Mouse (Mus musculus) liver, embryonic 13.5 days (tissue): ENCODE data around the gene Irx5. TPM values are rescaled to one million over a fixed set of nuclear protein-coding genes. Genes with fewer than 3 reads are reported as not detected.
A peak's percentile ranks its signal among the peaks of the same experiment; 100 is the strongest.

ENCODE experiments used
- ATAC-seq: fragments of 200-750 bp; cut with Nextera tagmentation; 2 replicates; pipeline ENCODE4 v1.8.0; 2017; ENCODE audit warnings: low read depth, mild to moderate bottlenecking, moderate number of reproducible peaks, moderate library complexity
- DNase-seq: peaks from one replicate; pipeline ENCODE4 v3.0.0; 2022
- H3K27ac ChIP-seq: fragments of 300-500 bp; sonication (generic); 2 replicates; pipeline ENCODE4 v1.5.1; 2015; ENCODE audit warnings: moderate library complexity, mild to moderate bottlenecking, inconsistent platforms
- H3K27me3 ChIP-seq: fragments of 300-500 bp; sonication (generic); 2 replicates; pipeline ENCODE4 v1.6.1; 2015; ENCODE audit warnings: mild to moderate bottlenecking, inconsistent platforms
- H3K36me3 ChIP-seq: fragments of 300-500 bp; sonication (generic); 2 replicates; pipeline ENCODE4 v1.6.1; 2015; ENCODE audit warnings: mild to moderate bottlenecking, inconsistent platforms
- H3K4me1 ChIP-seq: fragments of 300-500 bp; sonication (generic); replicated peaks from 2 replicates; pipeline ENCODE4 v1.6.1; 2015; ENCODE audit warnings: inconsistent platforms
- H3K4me2 ChIP-seq: fragments of 300-500 bp; sonication (generic); 2 replicates; pipeline ENCODE4 v1.6.1; 2015; ENCODE audit warnings: inconsistent platforms, mild to moderate bottlenecking, moderate library complexity
- H3K4me3 ChIP-seq: fragments of 300-500 bp; sonication (generic); replicated peaks from 2 replicates; pipeline ENCODE4 v1.5.1; 2015; ENCODE audit warnings: mild to moderate bottlenecking, inconsistent platforms
- H3K9ac ChIP-seq: fragments of 300-500 bp; sonication (generic); 2 replicates; pipeline ENCODE4 v1.6.1; 2015; ENCODE audit warnings: mild to moderate bottlenecking, inconsistent platforms
- H3K9me3 ChIP-seq: fragments of 300-500 bp; sonication (generic); replicated peaks from 2 replicates; pipeline ENCODE4 v1.6.1; 2016; ENCODE audit warnings: inconsistent platforms
- WGBS: fragments of 180-500 bp; shearing (Covaris S2); methylation state at CpG from one replicate; pipeline ENCODE4 v1.1.7; 2015; ENCODE audit not compliant: insufficient replicate concordance; 5-methylcytosine and 5-hydroxymethylcytosine counted together
- polyA plus RNA-seq: library from polyadenylated mRNA; unstranded; fragments of >200 nt; fragmentation: Nextera tagmentation; extraction: Ambion mirVana; gene quantifications from 2 replicates; pipeline ENCODE4 v1.2.1, GENCODE M21; 2015

Gene Irx5
- polyA plus RNA-seq, 1 experiment from 2014 or later: 0.10 TPM

DNA sequence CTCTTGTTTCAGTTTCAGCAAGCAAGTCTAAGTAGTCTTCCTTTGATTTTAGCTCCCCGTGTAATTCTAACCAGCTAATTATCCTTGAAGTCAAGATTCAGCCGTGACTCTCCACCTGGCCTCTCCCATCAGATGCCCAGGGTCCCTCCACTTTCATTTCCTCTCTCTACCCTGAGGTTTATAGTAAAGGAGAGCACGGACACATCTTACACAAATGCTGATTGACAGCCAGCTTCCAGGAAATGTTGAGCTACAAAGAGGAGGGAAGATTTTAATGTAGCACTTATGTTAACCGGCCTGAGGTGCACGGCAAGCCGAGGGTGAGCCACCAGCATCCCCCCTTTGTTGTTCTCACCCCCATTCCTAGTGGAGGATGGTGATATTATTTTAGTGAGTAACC, 4.0 kb upstream of the Irx5 start:
- Histone ChIP-seq H3K27me3 (peaks cover 27% of the 10 kb centered on the region), H3K27ac (no peak overlapping the region), H3K9ac (no peak overlapping the region), H3K4me2 (0 out of 2 replicates have a peak overlapping the region, but pooled peaks have one; percentile 91), H3K4me1 (peaks cover 47% of the 10 kb centered on the region), H3K9me3 (no peaks in the 10 kb centered on the region), H3K4me3 (no peak overlapping the region), H3K36me3 (no peaks in the 10 kb centered on the region)
- DNase-seq (no peak), ATAC-seq (no peak)
- 47% methylated on average over 6 of the region's 6 CpGs for WGBS

DNA sequence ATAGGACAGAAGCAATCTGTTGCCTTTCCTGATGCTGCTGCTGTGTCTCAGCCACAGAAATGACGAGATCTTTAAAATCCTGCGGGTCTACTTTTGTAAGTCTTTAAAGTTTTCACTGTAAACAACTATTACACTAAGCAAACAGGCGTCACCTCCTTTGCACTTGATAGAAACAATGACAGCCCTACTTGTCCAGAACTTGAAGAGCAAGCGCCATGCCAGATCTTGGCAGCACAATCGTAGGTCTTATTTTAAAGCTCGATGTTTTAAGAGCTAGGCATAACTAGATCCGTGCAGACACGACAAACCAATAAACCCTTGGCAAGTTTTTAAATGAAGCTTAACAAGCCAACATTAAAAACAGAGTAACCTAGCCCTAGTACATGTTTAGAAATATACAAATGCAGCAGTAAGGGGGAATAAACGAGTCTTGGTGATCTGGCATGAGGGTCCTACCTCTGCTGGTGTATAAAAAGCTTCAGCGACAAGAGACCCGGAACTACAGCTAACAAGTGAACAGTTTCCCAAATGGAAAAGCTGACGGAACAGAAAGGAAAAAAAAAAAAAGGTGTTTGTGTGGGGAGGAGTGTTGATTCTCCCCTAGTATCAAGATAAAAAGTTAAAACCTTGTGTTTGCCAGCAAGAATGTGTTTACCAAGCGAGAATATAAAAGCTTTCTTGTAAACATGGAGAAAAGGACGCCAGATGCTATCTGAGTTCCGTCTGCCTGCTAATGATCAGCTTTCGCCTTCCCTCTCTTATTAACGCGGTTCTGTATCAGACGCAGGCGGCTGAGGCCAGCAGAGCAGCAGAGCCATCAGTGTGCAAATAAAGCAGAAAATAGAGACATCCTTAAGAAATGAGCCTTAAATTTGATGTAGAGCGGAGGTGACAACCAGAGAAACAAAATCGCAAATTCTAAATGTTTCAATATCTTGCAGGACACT, 2.6 kb upstream of the Irx5 start:
- no peak overlapping the region for H3K27ac ChIP-seq
- peaks cover 48% of the 10 kb centered on the region for H3K4me1 ChIP-seq
- 8% methylated on average over 22 of the region's 22 CpGs for WGBS

DNA sequence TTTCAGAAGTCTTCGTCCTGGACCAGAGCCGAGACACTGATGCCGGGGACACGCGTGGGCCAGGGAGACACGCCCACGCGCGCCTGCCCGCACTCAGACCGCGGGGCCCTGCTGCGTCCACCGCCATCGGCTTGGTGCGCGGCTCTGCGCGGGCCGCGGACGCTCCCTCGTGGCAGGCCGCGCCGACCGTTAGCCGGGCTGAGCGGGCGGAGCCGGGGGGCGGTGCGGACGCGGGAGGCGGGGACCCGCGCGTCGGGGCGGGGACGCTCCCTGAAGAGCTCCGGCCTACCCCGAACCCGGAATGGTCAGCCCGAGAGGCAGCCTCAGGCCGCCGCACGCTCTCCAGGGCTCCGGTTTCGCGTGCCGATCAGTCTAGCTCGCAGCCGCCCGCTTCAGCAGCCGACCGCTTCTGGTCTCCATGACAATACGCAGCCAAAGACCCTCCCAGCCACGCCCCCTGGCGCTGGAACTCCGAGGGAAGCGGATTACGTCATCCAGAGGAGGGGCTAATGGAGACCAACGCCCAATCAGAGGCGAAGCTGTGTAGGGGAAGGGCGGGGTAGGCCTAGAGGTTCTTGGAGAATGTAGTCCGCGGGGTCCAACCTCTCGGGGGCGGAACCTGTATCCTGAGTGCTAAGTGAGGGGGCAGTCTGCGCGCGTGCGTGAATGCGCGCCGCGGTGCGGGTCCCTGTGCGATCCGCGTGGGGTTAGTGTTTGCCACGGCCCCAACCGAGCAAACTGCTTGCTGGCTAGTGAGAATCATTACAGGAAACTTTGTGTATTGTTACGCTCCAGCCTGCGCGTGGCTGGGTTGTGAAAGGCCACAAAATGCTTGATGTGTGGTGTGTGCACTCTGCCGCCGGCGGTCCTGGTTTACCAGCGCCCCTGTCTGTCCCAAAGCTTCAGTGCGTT, 1.5 kb upstream of the Irx5 start:
- H3K4me1 ChIP-seq: peaks cover 52% of the 10 kb centered on the region
- H3K9ac ChIP-seq: peak overlapping the region; percentile 78
- H3K27me3 ChIP-seq: peaks cover 52% of the 10 kb centered on the region
- no peaks in the 10 kb centered on the region for H3K9me3 ChIP-seq
- no peak overlapping the region for H3K27ac ChIP-seq
- under 1% methylated on average over 83 of the region's 93 CpGs for WGBS
- DNase-seq (peak; percentile 94), ATAC-seq (peak; percentile 96)
- H3K36me3 ChIP-seq: no peaks in the 10 kb centered on the region
- peak overlapping the region; percentile 91 for H3K4me2 ChIP-seq
- peak overlapping the region; percentile 77 for H3K4me3 ChIP-seq

More for the DNA sequence above, 2.6 kb upstream of the Irx5 start:
- Histone ChIP-seq H3K9ac (peak overlapping the region; percentile 78), H3K9me3 (no peaks in the 10 kb centered on the region), H3K4me2 (peak overlapping the region; percentile 91), H3K36me3 (no peaks in the 10 kb centered on the region), H3K27me3 (peaks cover 41% of the 10 kb centered on the region), H3K4me3 (peak overlapping the region; percentile 77)
- ATAC-seq: no peak
- DNase-seq: no peak

DNA sequence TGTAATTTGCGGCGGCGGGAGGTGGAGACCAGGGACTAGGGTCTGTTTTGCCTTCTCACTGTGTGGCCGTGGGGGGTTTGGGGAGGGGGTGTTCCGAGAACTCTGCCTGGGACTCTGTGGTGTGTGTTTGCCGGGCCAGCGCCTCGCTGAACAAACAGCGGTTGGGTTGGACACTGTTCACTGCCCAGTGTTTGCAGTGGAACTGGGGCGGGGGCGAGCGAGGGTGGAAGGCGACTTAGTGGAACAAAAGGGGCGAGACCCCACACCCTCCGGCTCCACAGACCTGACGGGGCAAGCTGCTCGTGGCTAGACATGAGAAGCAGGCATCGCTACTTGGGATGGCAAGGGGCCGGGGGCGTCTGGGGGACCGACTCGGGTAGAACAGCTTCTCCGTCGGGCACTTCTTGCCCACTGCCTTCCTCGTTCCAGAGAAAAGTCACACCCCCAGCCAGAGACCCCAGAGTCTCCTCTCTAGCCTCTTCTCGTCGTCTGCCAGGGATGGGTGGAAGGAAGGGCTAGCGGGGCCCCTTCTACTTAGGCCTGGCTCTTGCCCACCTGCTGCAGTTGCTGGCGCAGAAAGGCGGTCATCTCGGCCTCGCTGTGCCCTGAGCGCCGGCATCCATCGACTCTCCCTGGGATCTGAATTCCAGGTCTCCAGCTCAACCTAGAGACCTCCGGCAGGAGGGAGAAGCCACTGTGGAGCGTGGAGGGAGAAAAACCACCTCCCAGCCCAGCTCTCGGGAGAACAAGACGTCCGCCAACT, 631 bp upstream of the Irx5 start:
- Histone ChIP-seq H3K9ac (peak overlapping the region; percentile 39), H3K9me3 (no peaks in the 10 kb centered on the region), H3K36me3 (no peaks in the 10 kb centered on the region), H3K4me2 (peak overlapping the region; percentile 91), H3K27me3 (peaks cover 58% of the 10 kb centered on the region), H3K4me3 (peak overlapping the region; percentile 77), H3K4me1 (peaks cover 52% of the 10 kb centered on the region), H3K27ac (no peak overlapping the region)
- 2% methylated on average over 40 of the region's 40 CpGs for WGBS
- no peak for DNase-seq
- ATAC-seq: no peak

DNA sequence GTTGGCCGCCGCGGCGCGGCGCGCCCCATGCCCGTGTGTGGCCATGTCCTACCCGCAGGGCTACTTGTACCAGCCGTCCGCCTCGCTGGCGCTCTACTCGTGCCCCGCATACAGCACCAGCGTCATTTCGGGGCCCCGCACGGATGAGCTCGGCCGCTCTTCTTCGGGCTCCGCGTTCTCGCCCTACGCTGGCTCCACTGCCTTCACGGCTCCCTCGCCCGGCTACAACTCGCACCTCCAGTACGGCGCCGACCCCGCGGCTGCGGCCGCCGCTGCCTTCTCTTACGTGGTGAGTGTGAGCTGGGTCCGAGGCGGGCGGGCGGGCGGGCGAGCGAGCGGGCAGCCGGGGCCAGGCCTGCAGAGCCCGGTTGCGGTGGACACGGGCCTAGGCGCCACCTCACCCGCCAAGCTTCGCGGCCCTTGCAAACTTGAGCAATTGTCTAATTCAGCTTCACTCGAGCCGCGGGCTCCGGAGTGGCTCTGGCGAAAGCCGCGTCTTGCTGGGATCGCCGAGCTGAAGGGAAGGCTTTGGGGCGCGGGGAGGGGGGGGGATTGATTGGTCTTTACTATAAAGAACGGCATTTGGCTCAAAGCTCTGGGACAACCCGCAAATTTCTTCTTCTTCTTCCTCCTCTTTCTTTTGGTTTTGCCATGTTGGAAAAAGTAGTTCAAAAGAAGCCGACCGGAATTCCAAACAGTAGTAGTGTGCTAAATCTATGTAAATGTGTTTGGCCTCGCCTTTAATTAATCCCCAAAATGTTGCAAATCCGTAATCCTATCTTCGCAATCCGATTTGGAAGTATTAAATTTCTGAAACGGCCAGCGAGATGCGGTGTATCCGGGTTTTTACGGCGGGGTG, 945 bp downstream of the Irx5 start:
- ATAC-seq (no peak), DNase-seq (no peak)
- Histone ChIP-seq H3K36me3 (no peaks in the 10 kb centered on the region), H3K4me3 (peak overlapping the region; percentile 77), H3K9me3 (no peaks in the 10 kb centered on the region), H3K4me2 (peak overlapping the region; percentile 91), H3K27ac (no peak overlapping the region), H3K27me3 (peaks cover 73% of the 10 kb centered on the region), H3K9ac (no peak overlapping the region), H3K4me1 (peaks cover 46% of the 10 kb centered on the region)
- 1% methylated on average over 80 of the region's 80 CpGs for WGBS

DNA sequence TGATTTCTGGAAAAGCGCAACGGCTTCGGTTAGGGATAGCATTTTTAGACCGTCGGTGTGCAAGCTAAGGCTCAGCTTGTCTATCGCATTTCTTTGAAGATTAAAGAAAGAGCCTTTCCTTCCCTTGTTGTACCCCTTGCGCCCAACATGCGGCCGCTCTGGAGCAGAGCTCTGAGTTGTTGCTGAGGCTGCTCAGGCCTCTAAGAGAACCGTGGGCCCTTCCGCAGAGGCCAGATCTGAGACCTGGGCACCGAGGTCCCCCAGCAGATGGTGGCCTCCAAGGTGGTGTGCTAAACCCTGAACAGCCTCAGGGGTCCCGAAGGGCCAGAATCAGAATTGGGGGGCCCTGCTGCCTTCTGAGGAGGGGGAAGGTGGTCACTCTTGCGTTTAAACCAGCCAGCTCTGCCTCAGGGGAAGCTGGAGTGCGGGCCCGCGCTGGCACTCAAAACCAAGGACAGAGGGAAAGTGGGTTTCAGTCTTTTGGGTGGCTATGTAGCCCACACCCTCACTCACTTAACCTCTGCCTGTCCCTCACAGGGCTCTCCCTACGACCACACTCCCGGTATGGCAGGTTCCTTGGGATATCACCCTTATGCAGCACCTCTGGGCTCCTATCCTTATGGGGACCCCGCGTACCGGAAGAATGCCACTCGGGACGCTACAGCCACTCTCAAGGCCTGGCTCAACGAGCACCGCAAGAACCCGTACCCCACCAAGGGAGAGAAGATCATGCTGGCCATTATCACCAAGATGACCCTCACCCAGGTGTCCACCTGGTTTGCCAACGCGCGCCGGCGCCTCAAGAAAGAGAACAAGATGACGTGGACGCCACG, 1.8 kb downstream of the Irx5 start:
- H3K9me3 ChIP-seq: no peaks in the 10 kb centered on the region
- H3K9ac ChIP-seq: no peak overlapping the region
- H3K4me2 ChIP-seq: no peak overlapping the region
- peaks cover 78% of the 10 kb centered on the region for H3K27me3 ChIP-seq
- WGBS: 4% methylated on average over 35 of the region's 35 CpGs
- no peak for ATAC-seq
- H3K36me3 ChIP-seq: no peaks in the 10 kb centered on the region
- DNase-seq: no peak
- no peak overlapping the region for H3K27ac ChIP-seq
- peaks cover 38% of the 10 kb centered on the region for H3K4me1 ChIP-seq
- H3K4me3 ChIP-seq: no peak overlapping the region

DNA sequence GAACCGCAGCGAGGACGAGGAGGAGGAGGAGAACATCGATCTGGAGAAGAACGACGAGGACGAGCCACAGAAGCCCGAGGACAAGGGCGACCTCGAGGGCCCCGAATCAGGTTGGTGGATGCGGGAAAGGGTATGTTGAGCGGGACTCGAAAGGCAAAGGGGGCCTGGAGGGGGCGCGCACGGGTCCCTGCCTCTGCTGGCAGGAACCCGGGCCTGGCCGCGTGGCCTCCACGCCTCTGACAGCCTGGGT, 2.3 kb downstream of the Irx5 start:
- Histone ChIP-seq H3K27me3 (peaks cover 83% of the 10 kb centered on the region), H3K36me3 (no peaks in the 10 kb centered on the region), H3K9me3 (no peaks in the 10 kb centered on the region), H3K9ac (no peak overlapping the region), H3K4me3 (peak overlapping the region; percentile 19; the same call in 1 of the 2 replicates), H3K4me2 (peak overlapping the region; percentile 30), H3K4me1 (peaks cover 37% of the 10 kb centered on the region), H3K27ac (no peak overlapping the region)
- WGBS: 0% methylated on average over 21 of the region's 21 CpGs
- ATAC-seq: no peak
- no peak for DNase-seq

DNA sequence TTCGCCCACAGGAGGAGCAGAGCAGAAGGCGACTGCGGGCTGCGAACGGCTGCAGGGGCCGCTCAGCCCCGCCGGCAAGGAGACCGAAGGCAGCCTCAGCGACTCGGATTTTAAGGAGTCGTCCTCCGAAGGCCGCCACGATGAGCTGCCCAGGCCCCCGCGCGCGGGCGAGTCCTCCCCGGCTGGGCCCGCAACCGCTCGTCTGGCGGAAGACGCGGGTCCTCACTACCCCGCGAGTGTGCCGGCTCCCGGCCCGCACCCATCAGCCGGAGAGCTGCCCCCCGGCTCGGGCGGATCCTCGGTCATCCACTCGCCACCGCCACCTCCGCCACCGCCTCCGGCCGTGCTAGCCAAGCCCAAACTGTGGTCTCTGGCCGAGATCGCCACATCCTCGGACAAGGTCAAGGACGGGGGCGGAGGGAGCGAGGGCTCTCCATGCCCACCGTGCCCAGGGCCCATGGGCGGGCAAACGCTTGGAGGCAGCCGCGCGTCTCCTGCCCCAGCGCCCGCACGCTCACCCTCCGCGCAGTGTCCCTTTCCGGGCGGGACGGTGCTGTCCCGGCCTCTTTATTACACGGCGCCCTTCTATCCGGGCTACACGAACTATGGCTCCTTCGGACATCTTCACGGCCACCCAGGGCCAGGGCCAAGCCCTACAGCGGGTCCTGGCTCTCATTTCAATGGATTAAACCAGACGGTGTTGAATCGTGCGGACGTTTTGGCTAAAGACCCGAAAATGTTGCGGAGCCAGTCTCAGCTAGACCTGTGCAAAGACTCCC, 2.8 kb downstream of the Irx5 start:
- peak overlapping the region; percentile 19 for H3K4me3 ChIP-seq
- peaks cover 32% of the 10 kb centered on the region for H3K4me1 ChIP-seq
- H3K4me2 ChIP-seq: peak overlapping the region; percentile 30
- ATAC-seq (no peak), DNase-seq (no peak)
- H3K36me3 ChIP-seq: no peaks in the 10 kb centered on the region
- H3K27me3 ChIP-seq: peaks cover 89% of the 10 kb centered on the region
- WGBS: 1% methylated on average over 76 of the region's 77 CpGs
- H3K9ac ChIP-seq: no peak overlapping the region
- no peaks in the 10 kb centered on the region for H3K9me3 ChIP-seq
- no peak overlapping the region for H3K27ac ChIP-seq

DNA sequence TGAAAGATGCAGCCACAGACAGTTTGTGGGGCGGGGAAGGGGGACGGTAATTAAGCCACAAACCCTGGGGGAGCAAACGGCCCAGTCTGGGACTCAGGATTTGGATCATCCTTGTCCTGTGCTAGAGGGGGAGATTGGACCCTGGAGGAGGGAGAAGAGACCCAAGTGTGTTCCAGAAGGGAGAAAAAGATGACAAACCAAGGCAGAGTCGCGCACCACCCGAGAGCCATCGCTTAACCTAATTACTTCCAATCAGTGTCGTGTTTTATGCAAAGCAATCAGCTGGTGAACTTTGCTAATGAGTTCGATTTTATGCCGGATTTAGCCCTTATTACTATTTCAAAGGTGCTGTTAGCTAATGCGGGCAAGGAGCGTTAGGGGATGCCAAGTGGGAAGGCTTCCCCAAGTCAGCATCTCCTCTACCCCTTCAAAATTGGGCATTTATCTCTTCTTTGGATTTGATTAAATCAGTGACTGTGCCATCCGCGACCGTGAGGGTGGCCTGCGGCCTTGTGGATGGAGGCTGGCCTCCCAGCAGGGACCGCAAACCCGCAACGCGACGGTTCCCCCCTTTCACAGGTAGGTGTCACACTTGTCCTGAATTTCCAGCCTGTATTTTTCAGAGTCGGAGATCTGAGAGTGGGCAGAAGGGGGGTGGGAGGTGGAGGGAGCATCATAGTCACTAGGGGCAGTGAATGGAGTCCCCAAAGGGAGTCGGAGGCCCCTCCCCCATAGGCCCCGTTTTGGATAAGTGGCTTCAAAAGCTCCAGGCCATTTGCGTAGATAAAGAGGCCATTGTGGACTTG, 4.3 kb downstream of the Irx5 start:
- no peak overlapping the region for H3K9ac ChIP-seq
- no peak overlapping the region for H3K4me2 ChIP-seq
- H3K27ac ChIP-seq: no peak overlapping the region
- WGBS: 4% methylated on average over 25 of the region's 25 CpGs
- no peak for ATAC-seq
- H3K36me3 ChIP-seq: no peaks in the 10 kb centered on the region
- no peaks in the 10 kb centered on the region for H3K9me3 ChIP-seq
- H3K27me3 ChIP-seq: peaks cover 97% of the 10 kb centered on the region
- H3K4me1 ChIP-seq: peaks cover 25% of the 10 kb centered on the region
- H3K4me3 ChIP-seq: no peak overlapping the region
- DNase-seq: no peak
